ENCODE assay signal across 7 mouse cellular contexts in the genomic region with DNA sequence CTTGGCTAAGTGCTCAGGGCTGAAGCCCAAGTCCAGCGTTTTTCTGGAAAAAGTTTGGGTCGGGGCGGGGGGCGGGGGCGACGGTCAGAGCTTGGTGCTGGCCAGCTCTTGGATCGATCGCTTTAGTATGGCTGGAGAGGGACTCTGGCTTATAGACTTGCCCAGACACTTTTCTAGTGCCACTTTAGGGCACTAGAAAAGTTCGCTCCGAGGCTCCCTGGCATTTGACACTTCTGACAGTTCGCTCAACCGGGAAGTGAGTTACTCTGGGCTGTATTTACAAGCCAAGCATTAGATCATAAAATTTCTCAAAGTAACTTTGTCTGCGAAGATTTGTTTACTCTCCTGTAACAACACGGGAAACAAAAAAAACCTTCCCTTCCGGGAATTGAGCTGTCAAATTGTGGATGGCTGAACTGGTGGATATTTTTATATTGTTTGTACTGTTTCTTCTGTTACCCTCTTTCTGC. TPM values are rescaled to one million over a fixed set of nuclear protein-coding genes. Genes with fewer than 3 reads are reported as not detected.
DNase-seq lines count a peak whose midpoint lies in the region; ATAC-seq and TF ChIP-seq lines count a peak whose summit lies in the region.

No protein-coding gene starts in this region.

- H3K9ac ChIP-seq in hindbrain, embryonic 16.5 days (ENCODE audit: low read depth, low read length): peak overlapping the region; percentile 55
- H3K9ac ChIP-seq in stomach, embryonic 15.5 days: 0 out of 2 replicates have a peak overlapping the region, but pooled peaks have one; percentile 29

- no peaks in the 10 kb centered on the region for H3K9me3 ChIP-seq in hindbrain, embryonic 16.5 days (ENCODE audit: control insufficient read depth, low read length)
- no peaks in the 10 kb centered on the region for H3K9me3 ChIP-seq in stomach, embryonic 15.5 days

- H3K4me3 ChIP-seq in bone marrow, adult 2 months (replicated peaks; ENCODE audit: control insufficient read depth, low read depth, low read length): peak overlapping the region; percentile 90
- H3K4me3 ChIP-seq in embryonic fibroblast, embryonic 13.5 days (ENCODE audit: insufficient read depth, low read length): peak overlapping the region; percentile 46
- H3K4me3 ChIP-seq in hindbrain, embryonic 16.5 days (ENCODE audit: low read length): peak overlapping the region; percentile 36
- peak overlapping the region; percentile 51 for H3K4me3 ChIP-seq in stomach, embryonic 15.5 days (replicated peaks)

- no peak for TF ChIP-seq CTCF in bone marrow, adult 2 months (IDR thresholded peaks at IDR 0.05; ENCODE audit: control insufficient read depth, insufficient read depth, low read length)
- TF ChIP-seq CTCF in embryonic fibroblast, embryonic 13.5 days (IDR thresholded peaks at IDR 0.05; ENCODE audit: borderline replicate concordance, insufficient read depth, low read length): no peak

- peak; percentile 34; the same call in 1 of the 2 replicates for ATAC-seq in hindbrain, embryonic 16.5 days
- ATAC-seq in stomach, embryonic 15.5 days (ENCODE audit: insufficient read depth, low FRiP score, low read depth): peak; percentile 23; the same call in 1 of the 2 replicates
- no peak for ATAC-seq in monocyte, adult 5-6 weeks (replicated peaks; ENCODE audit: insufficient number of reproducible peaks, low FRiP score, low TSS enrichment, poor library complexity, severe bottlenecking)

- TF ChIP-seq POLR2A in bone marrow, adult 2 months (IDR thresholded peaks at IDR 0.05; ENCODE audit: borderline replicate concordance, control insufficient read depth, low read depth, low read length): no peak
- no peak for TF ChIP-seq POLR2A in embryonic fibroblast, embryonic 13.5 days (IDR thresholded peaks at IDR 0.05; ENCODE audit: low read depth, low read length)

- no peak overlapping the region for H3K27ac ChIP-seq in bone marrow, adult 2 months (ENCODE audit: control insufficient read depth, insufficient read depth, low read depth, low read length, poor library complexity)
- H3K27ac ChIP-seq in embryonic fibroblast, embryonic 13.5 days (ENCODE audit: insufficient read depth, low read length): no peak overlapping the region
- no peak overlapping the region for H3K27ac ChIP-seq in hindbrain, embryonic 16.5 days (ENCODE audit: low read depth, low read length)
- H3K27ac ChIP-seq in stomach, embryonic 15.5 days: no peak overlapping the region

- no peaks in the 10 kb centered on the region; the same call in 1 of the 2 replicates for H3K27me3 ChIP-seq in hindbrain, embryonic 16.5 days (replicated peaks; ENCODE audit: control insufficient read depth, insufficient read depth, low read length)
- H3K27me3 ChIP-seq in stomach, embryonic 15.5 days (replicated peaks): no peaks in the 10 kb centered on the region

- peak overlapping the region; percentile 88 for H3K4me2 ChIP-seq in hindbrain, embryonic 16.5 days (ENCODE audit: low read length)
- H3K4me2 ChIP-seq in stomach, embryonic 15.5 days: peak overlapping the region; percentile 94

- H3K36me3 ChIP-seq in hindbrain, embryonic 16.5 days (ENCODE audit: control insufficient read depth, insufficient read depth, low read length): no peaks in the 10 kb centered on the region
- H3K36me3 ChIP-seq in stomach, embryonic 15.5 days: no peaks in the 10 kb centered on the region

- no peaks in the 10 kb centered on the region; the same call in 1 of the 2 replicates for H3K4me1 ChIP-seq in bone marrow, adult 2 months (ENCODE audit: control insufficient read depth, insufficient read depth, low read length)
- no peaks in the 10 kb centered on the region for H3K4me1 ChIP-seq in embryonic fibroblast, embryonic 13.5 days (ENCODE audit: control insufficient read depth, insufficient read depth, low read length)
- peaks cover 4% of the 10 kb centered on the region; the same call in 1 of the 2 replicates for H3K4me1 ChIP-seq in hindbrain, embryonic 16.5 days (ENCODE audit: control insufficient read depth, insufficient read depth, low read depth, low read length)
- H3K4me1 ChIP-seq in stomach, embryonic 15.5 days: 0 out of 2 replicates have a peak, but pooled peaks cover 7% of the 10 kb centered on the region

- whole genome bisulfite sequencing in bone marrow, adult 2 months: 2% methylated on average over 15 of the region's 15 CpGs
- WGBS in hindbrain, embryonic 16.5 days: 18% methylated on average over 15 of the region's 15 CpGs
- WGBS in stomach, embryonic 15.5 days: 6% methylated on average over 15 of the region's 15 CpGs

- DNase-seq in lung, adult 18-20 months: peak; percentile 34 to 64
- no peak for DNase-seq in cerebellum, postnatal 4 days (ENCODE audit: low spot score in 2 of 2)

RNA-seq across cellular contexts. Expression of a gene that starts 0.4 kb away (rescaled TPM):
- polyA plus RNA-seq in bone marrow, adult 2 months (2011; ENCODE audit: insufficient read depth, insufficient read length, low replicate concordance, missing spikeins): 3.7 and 10.1 TPM in 2 replicates
- 27.9 and 32.2 TPM in 2 replicates for polyA plus RNA-seq in embryonic fibroblast, embryonic 13.5 days (2011; ENCODE audit: insufficient read length, low read depth, missing spikeins)
- polyA plus RNA-seq in hindbrain, embryonic 16.5 days (2015; fragmentation: Nextera tagmentation; extraction: Ambion mirVana): 1.5 and 1.6 TPM in 2 replicates
- polyA plus RNA-seq in stomach, embryonic 15.5 days (2015; fragmentation: Nextera tagmentation; extraction: Ambion mirVana): 4.9 TPM in 2 replicates
- total RNA-seq in monocyte, adult 5-6 weeks (2017): 13.9 to 25.4 TPM (median 24.3 TPM) in 3 replicates

RNA-seq across cellular contexts. Expression of a gene that starts 35.5 kb away (rescaled TPM):
- 3.2 and 33.5 TPM in 2 replicates for polyA plus RNA-seq in bone marrow, adult 2 months (2011; ENCODE audit: insufficient read depth, insufficient read length, low replicate concordance, missing spikeins)
- 5,580 and 7,205 TPM in 2 replicates for polyA plus RNA-seq in embryonic fibroblast, embryonic 13.5 days (2011; ENCODE audit: insufficient read length, low read depth, missing spikeins)
- polyA plus RNA-seq in hindbrain, embryonic 16.5 days (2015; fragmentation: Nextera tagmentation; extraction: Ambion mirVana): 17.6 and 29.5 TPM in 2 replicates
- polyA plus RNA-seq in stomach, embryonic 15.5 days (2015; fragmentation: Nextera tagmentation; extraction: Ambion mirVana): 1,795 and 1,820 TPM in 2 replicates
- total RNA-seq in monocyte, adult 5-6 weeks (2017): 1.9 TPM in 1 of 3 replicates, not detected in the others

Comparison
In these comparisons a context has a peak if more than half of its experiments do, and no peak if none do; other contexts are left out.
1. H3K4me3 ChIP-seq: peak in every context shown above with its lines; median percentile 90 in bone marrow, adult 2 months; 51 in stomach, embryonic 15.5 days; 46 in embryonic fibroblast, embryonic 13.5 days; 36 in hindbrain, embryonic 16.5 days.
2. DNase-seq: peak in lung, adult 18-20 months (2 of 2); none in cerebellum, postnatal 4 days (0 of 2).
3. RNA of a gene that starts 35.5 kb away (polyA plus RNA-seq): 5,580 to 7,205 TPM in embryonic fibroblast, embryonic 13.5 days and 1,795 to 1,820 TPM in stomach, embryonic 15.5 days; 3.2 to 33.5 TPM in bone marrow, adult 2 months and 17.6 to 29.5 TPM in hindbrain, embryonic 16.5 days; every median in the first group is over 10 times any median in the second.